Mouse (Mus musculus) cerebellum, adult 11 months (tissue): ENCODE results near the gene Zmynd10.

Source experiments
- DNase-seq: peaks from one replicate; pipeline ENCODE4 v3.0.0; 2022

The Zmynd10 gene

DNA sequence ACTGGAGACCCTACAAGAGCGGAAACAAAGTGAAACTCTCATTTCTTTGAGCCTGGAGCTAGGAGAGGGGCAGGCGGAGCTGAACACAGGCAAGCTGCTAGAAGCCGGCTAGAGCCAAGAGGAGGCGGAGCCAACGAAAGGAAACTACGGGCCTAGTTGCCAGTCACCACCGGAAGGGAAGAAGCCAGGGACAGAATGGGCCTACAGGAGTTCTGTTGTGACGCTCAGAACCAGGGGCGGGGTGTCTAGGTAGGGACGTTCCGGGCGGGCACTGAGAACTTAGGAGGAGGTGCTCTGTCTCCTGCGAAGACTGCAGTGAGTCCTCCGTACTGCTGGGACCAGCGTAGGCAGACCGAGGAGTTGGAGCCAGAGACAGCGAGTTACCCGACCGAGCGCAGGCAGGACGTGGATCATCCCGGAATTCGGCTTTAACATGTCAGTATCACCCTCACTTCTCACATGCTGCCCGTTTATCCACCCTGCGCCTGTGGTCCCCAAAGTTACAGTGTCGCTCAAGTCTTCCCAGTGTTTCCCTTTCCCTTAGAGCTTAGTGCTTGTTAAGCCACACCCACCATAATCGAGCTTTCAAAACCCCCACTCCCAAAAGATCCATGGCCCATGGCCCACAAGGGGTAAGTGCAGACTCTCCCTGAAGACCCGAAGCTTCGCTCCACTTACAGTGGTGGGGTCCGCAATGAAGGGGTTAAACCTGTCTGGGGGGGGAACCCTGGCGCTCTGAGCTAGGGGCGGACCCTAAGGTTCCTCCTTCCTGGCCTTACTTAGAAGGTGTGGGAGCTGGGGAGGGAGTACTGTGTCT is 33.6 kb downstream of the Zmynd10 start, which contains the start of gene Hyal3:
TSS of gene Hyal3 (plus strand) at position 318 of the 817 bp plus-strand sequence.
- peak; percentile 81 for DNase-seq

DNA sequence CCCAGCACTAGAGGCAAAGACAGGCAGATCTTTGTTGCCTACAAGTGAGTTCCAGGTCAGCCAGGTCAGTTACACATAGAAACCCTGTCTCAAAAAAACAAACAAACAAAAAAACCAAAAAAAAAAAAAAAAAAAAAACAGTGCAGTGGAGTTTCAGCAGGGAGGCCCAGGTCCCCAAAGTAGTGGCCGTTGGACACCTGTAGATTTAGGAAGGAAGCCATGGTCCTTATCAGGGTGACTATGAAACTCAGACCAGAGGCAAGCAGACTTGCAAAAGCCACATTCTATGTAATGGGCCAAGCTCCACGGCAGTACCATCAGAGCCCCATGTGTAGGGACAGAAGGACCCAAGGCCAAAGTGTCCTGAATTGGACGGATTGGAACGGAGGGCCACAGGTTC is 34.5 kb downstream of the Zmynd10 start:
- DNase-seq: no peak

DNA sequence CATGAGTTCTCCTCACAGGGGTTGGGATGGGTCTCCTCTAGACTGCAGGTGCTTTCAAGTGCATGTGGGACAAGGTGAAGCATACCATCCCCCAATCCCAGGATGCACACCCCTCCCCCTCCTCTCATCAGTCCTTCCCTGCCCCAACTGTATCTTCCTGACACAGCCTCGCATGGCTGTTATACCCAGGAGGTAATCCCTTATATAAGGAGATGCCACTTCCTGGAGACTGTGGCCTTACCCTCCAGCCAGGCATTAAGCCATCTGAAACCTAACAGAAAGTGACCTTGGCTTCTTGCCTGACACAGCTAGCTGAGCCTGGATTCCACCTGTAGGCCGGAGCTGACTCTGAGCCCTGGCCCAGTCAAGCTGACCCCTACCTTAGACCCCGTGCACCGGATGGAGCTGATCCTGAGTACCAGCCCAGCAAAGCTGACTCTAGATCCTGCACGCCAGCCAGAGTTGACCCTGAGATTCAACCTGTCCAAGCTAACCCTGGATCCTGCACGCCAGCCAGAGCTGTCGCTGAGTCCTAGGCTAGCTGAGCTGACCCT is 35.5 kb downstream of the Zmynd10 start:
- DNase-seq: no peak

- DNase-seq: no peak
Observed at GRCm38 (mm10) chr9:107583174-107583573, 36.1 kb downstream of the Zmynd10 start.

- no peak for DNase-seq
Observed at GRCm38 (mm10) chr9:107586504-107586903, 39.4 kb downstream of the Zmynd10 start.

DNA sequence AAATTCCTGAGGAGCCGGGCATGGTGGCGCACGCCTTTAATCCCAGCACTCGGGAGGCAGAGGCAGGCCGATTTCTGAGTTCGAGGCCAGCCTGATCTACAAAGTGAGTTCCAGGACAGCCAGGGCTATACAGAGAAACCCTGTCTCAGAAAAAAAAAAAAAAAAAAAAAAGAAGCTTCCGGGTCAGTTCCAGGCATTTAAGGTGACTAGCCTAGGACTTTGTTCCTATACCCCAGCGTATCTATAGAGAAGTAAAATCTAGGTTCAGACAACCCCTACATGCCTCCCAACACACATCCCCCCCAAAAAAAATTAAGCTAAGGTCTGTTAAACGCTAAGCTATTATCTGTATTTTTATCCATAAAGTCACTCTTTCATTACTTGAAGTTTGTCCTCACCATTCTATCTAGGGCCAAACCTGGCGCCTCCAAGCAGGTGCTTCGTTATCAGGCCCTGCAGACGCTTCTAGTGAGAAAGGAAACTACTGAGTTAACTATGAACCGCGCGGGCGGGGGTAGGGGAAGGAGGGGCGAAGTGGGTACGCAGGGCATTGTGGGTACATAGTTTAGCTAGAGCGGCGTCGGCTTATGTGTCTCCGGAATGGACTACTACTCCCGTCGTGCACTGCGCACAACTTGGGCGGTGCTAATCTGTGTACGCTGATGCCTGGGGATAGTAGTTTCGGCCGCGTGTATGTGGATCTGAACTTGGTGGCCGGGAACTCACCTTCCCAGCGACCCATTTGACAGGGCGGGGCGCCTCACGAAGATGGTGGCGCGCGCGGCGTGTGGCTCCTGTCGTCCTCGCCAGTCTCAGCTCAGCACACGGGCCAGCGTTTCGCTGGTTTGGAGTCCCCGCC is 40.1 kb downstream of the Zmynd10 start, which contains the start of gene Ifrd2:
TSS of gene Ifrd2 (plus strand) at position 669 of the 859 bp plus-strand sequence.
- DNase-seq: peak; percentile 96

DNA sequence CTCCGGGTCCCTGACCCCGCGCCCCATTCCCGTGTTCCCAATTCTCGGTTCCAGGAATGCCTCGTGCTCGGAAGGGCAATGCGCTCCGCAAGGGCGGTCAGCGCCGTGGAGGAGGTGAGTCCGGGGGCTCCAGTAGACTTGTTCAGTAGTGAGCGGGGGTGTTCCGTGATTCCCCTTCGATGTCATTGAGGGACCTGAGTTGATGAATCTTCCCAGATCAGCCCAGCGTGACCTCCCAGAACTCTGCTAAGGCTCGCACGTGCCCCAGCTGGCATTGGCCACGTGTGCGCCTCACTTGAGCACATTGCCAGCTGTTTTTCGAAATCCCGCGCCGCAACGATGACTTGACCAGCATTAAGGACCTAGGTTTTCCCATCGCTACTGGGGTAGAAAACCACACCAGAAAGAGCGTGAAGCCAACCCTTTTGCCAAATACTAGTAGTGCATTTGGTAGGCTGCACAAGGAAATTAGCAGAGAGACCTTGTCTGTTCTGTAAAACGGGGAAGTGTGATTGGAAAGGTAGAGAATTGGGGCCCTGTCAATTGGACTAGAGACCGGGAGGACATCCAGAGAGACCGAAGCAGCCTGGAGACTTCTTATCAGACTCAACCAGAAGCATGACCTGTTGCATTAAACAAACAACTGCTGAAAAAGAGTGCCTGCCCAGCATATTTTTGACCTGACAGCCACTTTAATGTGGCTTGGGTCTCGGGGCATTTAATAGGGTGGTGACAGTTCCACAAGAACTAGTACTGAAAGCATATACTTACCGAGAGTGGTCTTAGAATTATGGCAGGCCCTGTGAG is 40.9 kb downstream of the Zmynd10 start:
- peak; percentile 61 for DNase-seq

GRCm38 (mm10) chr9:107590058-107590772 is 43.1 kb downstream of the Zmynd10 start:
- DNase-seq: no peak

DNA sequence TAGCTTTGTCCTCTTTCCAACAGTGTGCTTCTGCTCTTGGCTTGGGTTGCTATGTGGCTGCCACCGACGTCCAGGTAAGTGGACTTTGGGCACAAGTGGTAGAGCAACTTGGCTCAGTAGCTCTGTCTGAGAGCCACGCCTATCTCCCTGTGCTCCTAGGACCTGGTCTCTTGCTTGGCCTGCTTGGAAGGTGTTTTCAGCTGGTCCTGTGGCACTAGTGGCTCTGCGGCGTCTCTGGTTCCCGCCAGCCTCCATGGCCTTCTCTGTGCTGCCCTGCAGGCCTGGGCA is 43.6 kb downstream of the Zmynd10 start:
- no peak for DNase-seq

DNA sequence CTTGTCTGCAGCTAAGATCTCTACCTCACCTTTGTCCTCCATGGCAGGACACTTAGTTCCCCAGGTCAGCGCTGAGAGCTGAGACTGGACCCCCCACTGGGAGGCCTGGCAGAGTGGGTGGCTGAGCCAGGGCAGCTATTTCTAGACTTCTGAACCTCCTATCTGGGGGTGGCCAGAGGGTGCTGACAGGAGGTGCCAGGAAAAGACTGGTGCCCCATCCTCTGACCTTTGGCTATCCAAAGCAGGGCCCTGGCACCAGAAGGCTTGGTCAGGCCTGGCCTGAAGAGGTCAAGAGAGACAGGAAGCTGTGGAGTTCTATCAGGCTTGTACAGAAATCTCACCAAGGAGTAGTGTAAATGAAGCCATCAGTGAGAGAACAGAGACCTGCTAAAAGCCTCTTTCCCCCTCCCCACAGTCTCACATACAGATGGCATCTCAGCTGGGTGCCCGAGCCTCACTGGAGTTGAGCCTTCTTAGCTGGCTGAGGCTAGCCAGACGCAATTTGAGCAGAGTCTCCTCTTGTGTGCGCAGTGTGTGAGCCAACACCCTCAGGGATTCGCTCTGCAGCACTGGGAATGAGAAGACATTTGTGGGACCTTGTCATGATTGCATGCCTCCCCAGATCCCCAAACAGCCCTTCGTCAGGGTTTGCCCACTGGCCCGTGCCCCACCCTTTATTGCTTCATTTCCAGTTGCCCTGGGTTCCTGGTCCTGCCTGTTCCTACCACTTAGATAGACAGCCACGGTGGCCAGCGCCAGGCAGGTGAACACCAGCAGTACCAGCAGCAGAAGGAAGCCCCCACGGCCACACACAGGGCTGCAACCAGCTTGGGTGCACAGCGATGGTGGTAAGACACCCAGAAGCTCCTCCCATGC is 46.2 kb downstream of the Zmynd10 start:
- DNase-seq: peak; percentile 82

DNA sequence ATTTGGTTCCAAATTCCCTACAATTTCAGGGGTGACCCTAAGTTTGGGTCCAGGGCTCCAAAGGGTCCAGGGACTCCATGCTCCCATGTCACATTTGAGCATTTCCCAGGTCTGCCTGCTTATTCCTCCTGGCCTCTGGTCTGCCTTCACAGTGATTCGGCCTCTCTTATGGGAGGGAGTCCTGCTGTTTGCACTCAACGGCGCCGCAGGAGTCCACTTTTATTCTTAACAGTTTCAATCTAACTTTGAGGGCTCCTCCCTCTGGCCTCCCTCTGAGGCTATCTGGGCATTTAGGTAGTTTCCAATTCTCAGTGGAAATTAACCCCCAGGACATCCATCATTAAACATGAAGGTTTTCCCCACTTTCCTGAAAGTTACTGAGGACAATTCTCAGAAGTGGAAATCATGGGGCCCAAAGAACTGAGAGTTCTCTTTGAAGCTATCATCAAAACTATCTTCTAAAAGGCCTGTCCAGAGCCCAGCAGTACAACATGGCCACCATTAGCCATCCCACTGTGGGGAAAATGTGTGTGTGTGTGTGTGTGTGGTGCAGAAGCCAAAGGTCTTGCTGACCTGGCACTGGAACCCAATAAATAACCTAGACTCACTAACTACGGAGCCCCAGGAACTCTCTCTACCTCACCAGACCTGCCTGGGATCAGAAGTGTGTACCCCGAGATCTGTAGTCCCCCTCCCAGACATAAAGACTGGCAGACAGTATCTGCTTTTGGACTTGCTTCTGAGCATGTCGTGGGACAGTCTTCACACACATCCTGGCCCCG is 47.4 kb downstream of the Zmynd10 start:
- DNase-seq: no peak

DNA sequence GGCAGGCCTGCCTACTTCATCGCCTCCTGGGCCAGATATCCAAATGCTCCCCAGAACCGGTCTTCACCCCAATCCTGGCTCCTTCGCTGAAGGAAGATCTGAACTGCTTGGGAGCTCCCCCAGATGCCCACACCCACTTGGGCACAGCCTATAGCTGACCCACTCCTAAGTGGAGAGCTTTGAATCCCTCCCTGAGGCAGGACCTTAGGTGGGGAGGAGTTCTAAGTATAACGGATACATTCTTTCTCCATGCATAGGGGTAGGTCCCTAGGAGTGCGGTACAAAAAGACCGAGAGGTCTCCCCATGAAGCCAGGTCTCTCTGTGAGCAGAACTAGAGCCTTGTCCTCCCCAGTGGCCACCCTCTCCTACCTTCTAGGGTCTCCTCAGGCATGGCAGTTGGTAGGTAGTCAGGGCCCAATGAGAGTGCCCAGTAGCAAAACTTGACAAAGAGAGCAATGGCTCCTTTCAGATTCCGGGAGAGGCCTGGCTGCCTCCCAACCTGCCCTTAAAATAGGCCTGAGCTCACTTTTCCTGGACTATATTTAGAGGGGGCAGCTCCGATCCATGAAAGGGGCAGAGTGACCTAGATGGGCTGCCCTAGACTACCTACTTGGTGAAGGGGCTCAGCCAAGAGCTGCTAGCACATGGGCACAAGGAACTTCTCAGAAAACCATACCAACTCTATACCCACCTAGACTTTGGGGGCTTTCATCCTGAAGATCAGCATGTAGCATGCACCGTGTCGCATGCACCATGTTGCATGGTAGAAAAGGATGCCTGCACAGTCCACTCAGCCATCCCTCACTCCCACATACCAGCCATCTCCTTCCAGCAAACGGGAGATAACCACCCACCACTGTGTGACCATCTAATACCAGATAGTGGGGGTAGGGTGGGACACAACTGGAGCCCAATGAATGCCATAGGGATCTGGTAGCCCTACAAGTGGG is 49.8 kb downstream of the Zmynd10 start:
- no peak for DNase-seq

DNA sequence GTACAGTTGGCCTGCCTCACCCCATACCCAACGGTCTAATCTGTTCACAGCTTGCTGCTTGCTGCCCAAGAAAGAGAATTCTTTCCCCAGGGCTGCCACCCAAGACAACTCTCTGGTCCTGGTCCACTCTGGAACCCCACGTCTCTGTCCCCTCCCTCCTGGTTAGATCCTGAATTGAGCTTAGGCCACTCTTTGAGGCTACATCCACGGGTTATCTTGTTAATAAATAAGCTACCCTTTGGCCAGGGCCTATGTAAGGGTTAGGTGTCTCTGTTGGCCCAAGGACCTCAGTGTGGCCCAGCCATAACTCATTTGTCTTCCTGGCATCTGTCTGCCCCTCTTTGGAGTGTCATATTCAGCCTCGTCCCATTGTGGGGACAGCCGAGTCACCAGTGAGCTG is 51.3 kb downstream of the Zmynd10 start:
- no peak for DNase-seq

DNA sequence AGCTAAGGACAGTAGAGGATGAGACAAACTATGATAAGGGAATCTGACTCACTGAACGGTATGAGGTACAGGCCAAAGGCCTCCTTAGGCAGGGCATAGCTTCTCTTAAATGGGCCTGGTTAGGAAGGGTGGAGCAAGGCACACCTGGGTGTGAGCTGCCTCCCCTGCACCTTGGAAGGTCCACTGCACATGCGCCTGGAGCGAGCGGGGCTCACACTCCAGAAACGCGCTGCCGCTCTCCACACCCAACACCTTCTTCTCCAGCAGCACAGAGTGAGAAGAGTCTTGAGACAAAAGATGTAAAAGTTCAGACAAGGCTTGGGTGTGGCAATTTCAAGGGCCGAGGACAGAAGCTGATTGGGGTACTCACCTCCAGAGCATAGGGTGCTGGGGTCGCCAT is 52.3 kb downstream of the Zmynd10 start:
- no peak for DNase-seq

GRCm38 (mm10) chr9:107599842-107600241 is 52.7 kb downstream of the Zmynd10 start:
- DNase-seq: no peak

- DNase-seq: no peak
Observed at GRCm38 (mm10) chr9:107600745-107601144, 53.6 kb downstream of the Zmynd10 start.
